In the genomic region with DNA sequence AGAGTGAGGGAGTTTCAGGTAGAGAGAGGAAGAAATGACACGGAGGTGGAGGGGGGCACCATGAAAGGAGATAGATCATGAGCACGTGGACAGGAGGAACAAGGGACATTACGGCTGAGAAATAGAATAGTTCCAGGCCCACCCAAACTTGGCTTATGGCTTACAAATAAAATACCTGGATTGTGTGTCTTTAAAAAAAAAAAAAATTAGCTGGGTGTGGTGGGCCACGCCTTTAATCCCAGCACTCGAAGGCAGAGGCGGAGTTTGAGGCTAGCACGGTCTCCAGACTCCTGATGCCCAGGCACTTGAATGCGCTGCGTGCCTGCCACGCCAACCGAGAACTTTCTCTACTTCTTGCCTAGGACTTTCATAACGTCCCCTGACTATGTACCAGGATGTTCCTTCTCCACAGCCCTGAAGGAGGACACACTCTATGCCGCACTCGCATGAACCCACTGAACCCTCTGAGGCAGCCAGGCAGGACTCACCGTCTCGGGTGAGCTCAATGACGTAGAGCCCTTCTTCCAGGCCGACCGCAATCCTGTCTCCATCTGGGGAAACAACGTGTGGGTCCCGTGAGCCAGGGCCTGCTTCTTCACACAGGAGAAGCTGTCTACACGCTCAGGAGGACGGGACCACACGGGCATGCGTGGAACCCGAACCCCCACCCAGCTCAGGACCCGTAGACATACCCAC, we compare ENCODE assay signal across 24 mouse cellular contexts. TPM values are rescaled to one million over a fixed set of nuclear protein-coding genes. Genes with fewer than 3 reads are reported as not detected.
DNase-seq lines count a peak whose midpoint lies in the region; ATAC-seq and TF ChIP-seq lines count a peak whose summit lies in the region.
"Had no signal": no experiment of that assay in that cellular context is flagged by ENCODE, and none has a peak within 500 bp of the region (broad histone marks: within the 10 kb centered on the region; RNA-seq: fewer than 3 reads in every experiment).

No protein-coding gene starts in this region.

- no peak overlapping the region for H3K4me3 ChIP-seq in ES-E14 (ENCODE audit: insufficient read depth in 1 of 2, low read depth in 1 of 2, low read length in 2 of 2, poor library complexity in 1 of 2, severe bottlenecking in 1 of 2)
- no peak overlapping the region for H3K4me3 ChIP-seq in forebrain, embryonic 14.5 days (ENCODE audit: low read depth, low read length)
- H3K4me3 ChIP-seq: embryonic facial prominence, embryonic 10.5 days; embryonic facial prominence, embryonic 12.5 days; forebrain, embryonic 13.5 days had no signal

- H3K9ac ChIP-seq in ES-E14 (ENCODE audit: insufficient read depth, low read depth, low read length, poor library complexity, severe bottlenecking): no peak overlapping the region
- no peak overlapping the region for H3K9ac ChIP-seq in forebrain, embryonic 14.5 days (ENCODE audit: low read length)
- H3K9ac ChIP-seq: embryonic facial prominence, embryonic 12.5 days; forebrain, embryonic 13.5 days had no signal

- peaks cover 62% of the 10 kb centered on the region for H3K36me3 ChIP-seq in ES-E14 (ENCODE audit: control insufficient read depth, insufficient read depth, low read length, poor library complexity, severe bottlenecking)
- peaks cover 90% of the 10 kb centered on the region for H3K36me3 ChIP-seq in forebrain, embryonic 14.5 days (ENCODE audit: control insufficient read depth, insufficient read depth, low read length)

- no peaks in the 10 kb centered on the region for H3K27me3 ChIP-seq in forebrain, embryonic 14.5 days (replicated peaks; ENCODE audit: control insufficient read depth, insufficient read depth, low read length)
- H3K27me3 ChIP-seq: embryonic facial prominence, embryonic 12.5 days; forebrain, embryonic 13.5 days; Patski had no signal

- H3K4me2 ChIP-seq in forebrain, embryonic 14.5 days (ENCODE audit: low read length): no peak overlapping the region
- H3K4me2 ChIP-seq: embryonic facial prominence, embryonic 12.5 days; forebrain, embryonic 13.5 days had no signal

- in situ Hi-C loops in ES-E14 (cut with MboI; ENCODE audit: low sequenced_read_pairs in 2 of 2, unreplicated experiment in 2 of 2): no loop called here

- H3K9me3 ChIP-seq in ES-E14 (ENCODE audit: control insufficient read depth, insufficient read depth, low read depth, low read length): no peaks in the 10 kb centered on the region
- no peaks in the 10 kb centered on the region for H3K9me3 ChIP-seq in forebrain, embryonic 14.5 days (replicated peaks; ENCODE audit: control insufficient read depth, low read length)
- H3K9me3 ChIP-seq: embryonic facial prominence, embryonic 10.5 days; embryonic facial prominence, embryonic 12.5 days; forebrain, embryonic 13.5 days had no signal

- DNase-seq in adrenal gland, postnatal 25 days: peak; percentile 1
- no peak for DNase-seq in adrenal gland, postnatal 4 days (ENCODE audit: low spot score in 2 of 2)
- no peak for DNase-seq in ES-E14 (ENCODE audit: low read depth, low spot score)
- no peak for DNase-seq in forebrain, embryonic 14.5 days (ENCODE audit: low spot score)
- no peak for DNase-seq in lung, postnatal 10 days
- DNase-seq: adrenal gland, adult 8-10 months; adrenal gland, postnatal 14 days; B cell, adult 2 months; cerebellum, adult 11-12 months; cerebellum, adult 2 months; cerebellum, adult 9-10 months; cerebellum, postnatal 10 days; cerebellum, postnatal 25 days had no signal

- 0 out of 4 replicates have a peak, but pooled peaks cover 0 to 2% of the 10 kb centered on the region in 2 experiments for H3K4me1 ChIP-seq in ES-E14 (ENCODE audit: control insufficient read depth in 2 of 2, insufficient read depth in 2 of 2, low read length in 2 of 2, poor library complexity in 1 of 2)
- H3K4me1 ChIP-seq in forebrain, embryonic 14.5 days (ENCODE audit: control insufficient read depth, insufficient read depth, low read length): no peaks in the 10 kb centered on the region
- H3K4me1 ChIP-seq: embryonic facial prominence, embryonic 10.5 days; embryonic facial prominence, embryonic 12.5 days; forebrain, embryonic 13.5 days had no signal

- H3K27ac ChIP-seq in ES-E14 (ENCODE audit: insufficient read depth, low read depth, low read length, poor library complexity, severe bottlenecking): no peak overlapping the region
- H3K27ac ChIP-seq in forebrain, embryonic 14.5 days (ENCODE audit: low read depth, low read length): no peak overlapping the region
- H3K27ac ChIP-seq: embryonic facial prominence, embryonic 10.5 days; embryonic facial prominence, embryonic 12.5 days; forebrain, embryonic 13.5 days had no signal

- WGBS in forebrain, embryonic 14.5 days: 95% methylated on average over 27 of the region's 27 CpGs

- ATAC-seq in granulocyte monocyte progenitor cell, adult 5-6 weeks (replicated peaks; ENCODE audit: poor library complexity, severe bottlenecking): peak; percentile 6; the same call in 1 of the 2 replicates
- no peak for ATAC-seq in forebrain, embryonic 14.5 days
- ATAC-seq in frontal cortex, adult (ENCODE audit: low TSS enrichment): no peak
- ATAC-seq: activated CD4-positive, CD25-positive, alpha-beta regulatory T cell, adult 4 months; CD4-positive, CD25-positive, alpha-beta regulatory T cell, adult 4 months; forebrain, embryonic 13.5 days; forebrain, embryonic 16.5 days; Patski had no signal

TF ChIP-seq in ES-E14, 5 proteins besides CTCF, POLR2A, EP300 and RAD21:
- TF ChIP-seq HCFC1 (IDR thresholded peaks at IDR 0.05; ENCODE audit: borderline replicate concordance, insufficient read depth, low read length) (no peak), ZNF384 (IDR thresholded peaks at IDR 0.05; ENCODE audit: low read depth, low read length) (peak; percentile 78)

RNA-seq across cellular contexts. Expression of a gene that starts 30.6 kb away (rescaled TPM):
- 0.79 TPM in 1 of 2 replicates, not detected in the other for total RNA-seq in adrenal gland, postnatal 25 days (2021)
- total RNA-seq in adrenal gland, postnatal 4 days (2021): 1 to 10 TPM in 1 of 2 experiments, under 1 TPM in 1; 0.85 to 9.9 TPM
- 9.3 and 15.5 TPM in 2 replicates for total RNA-seq in ES-E14 (2012; rRNA removed)
- 0.73 and 1.9 TPM in 2 replicates for total RNA-seq in granulocyte monocyte progenitor cell, adult 5-6 weeks (2014; fragmentation: Nextera tagmentation)
- not detected in 2 replicates for total RNA-seq in granulocyte monocyte progenitor cell, adult 5-6 weeks (2017)
- polyA plus RNA-seq in forebrain, embryonic 14.5 days (2014; fragmentation: Nextera tagmentation; extraction: Ambion mirVana): 1.9 and 2.9 TPM in 2 replicates
- total RNA-seq: adrenal gland, adult 18-20 months; adrenal gland, postnatal 14 days had no signal
- polyA plus RNA-seq: activated CD4-positive, CD25-positive, alpha-beta regulatory T cell, adult 4 months; CD4-positive, CD25-positive, alpha-beta regulatory T cell, adult 4 months; forebrain, embryonic 11.5 days had no signal
